Mouse (Mus musculus) G1E (cell line): ENCODE measurements around the gene Kcnip2.

Experiments used
- CTCF ChIP-seq: IDR thresholded peaks from 2 replicates; pipeline ENCODE4 v1.5.1; 2012; ENCODE audit warnings: low read depth, low read length, inconsistent platforms, mixed read lengths
- GATA1 ChIP-seq: IDR thresholded peaks from 2 replicates; pipeline ENCODE4 v1.6.1; 2012; ENCODE audit warnings: borderline replicate concordance, low read length, inconsistent platforms, mixed read lengths

GRCm38 (mm10) chr19:45827125-45827524 is 11.3 kb upstream of the Kcnip2 start:
- TF ChIP-seq CTCF: no peak
- no peak for TF ChIP-seq GATA1
